17 mouse cellular contexts compared by ENCODE assay signal in the genomic region with DNA sequence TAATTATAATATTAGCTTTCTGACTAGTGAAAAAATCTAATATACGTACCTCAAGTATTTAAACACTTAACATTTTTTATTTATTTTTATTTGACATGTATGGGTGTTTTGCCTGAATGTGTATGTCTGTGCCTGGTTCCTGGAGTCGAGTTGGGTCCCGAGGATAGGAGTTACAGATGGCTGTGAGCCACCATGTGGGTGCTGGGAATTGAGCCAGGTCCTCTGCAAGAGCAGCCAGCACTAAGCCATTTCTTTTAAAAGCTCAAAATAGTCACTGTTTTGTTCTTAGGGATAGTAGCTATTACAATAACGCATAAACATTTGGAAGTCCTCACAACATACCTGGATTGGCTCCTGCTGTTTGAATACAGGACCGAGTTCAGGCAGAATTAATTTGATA. TPM values are rescaled to one million over a fixed set of nuclear protein-coding genes. Genes with fewer than 3 reads are reported as not detected.
DNase-seq lines count a peak whose midpoint lies in the region; ATAC-seq lines count a peak whose summit lies in the region.
"Had no signal": no experiment of that assay in that cellular context is flagged by ENCODE, and none has a peak within 500 bp of the region (broad histone marks: within the 10 kb centered on the region; RNA-seq: fewer than 3 reads in every experiment).

No protein-coding gene starts in this region.

- WGBS in heart, embryonic 10.5 days: 89% methylated on average over 5 of the region's 5 CpGs
- 88% methylated on average over 5 of the region's 5 CpGs for WGBS in intestine, embryonic 15.5 days

- DNase-seq in heart, adult 8-10 months (ENCODE audit: low spot score): peak; percentile 39
- DNase-seq in heart, embryonic 10.5 days (ENCODE audit: low spot score): no peak
- peak; percentile 20 for DNase-seq in right cerebral cortex, postnatal 14 days
- DNase-seq in right cerebral cortex, postnatal 25 days: no peak
- DNase-seq in cerebellum, adult 9-10 months: peak; percentile 80
- DNase-seq in layer of hippocampus, postnatal 10 days (ENCODE audit: low spot score in 2 of 2): peak; percentile 25 to 39
- no peak for DNase-seq in lung, adult 18-20 months
- DNase-seq: embryo, embryonic 11 days; kidney, adult 11 months; lung, postnatal 14 days; thymus, postnatal 36 days had no signal

- no peaks in the 10 kb centered on the region for H3K9me3 ChIP-seq in heart, embryonic 10.5 days
- no peaks in the 10 kb centered on the region for H3K9me3 ChIP-seq in intestine, embryonic 15.5 days
- H3K9me3 ChIP-seq: hindbrain, embryonic 13.5 days had no signal

- no peak for ATAC-seq in intestine, embryonic 15.5 days

- H3K9ac ChIP-seq in intestine, embryonic 15.5 days: no peak overlapping the region
- H3K9ac ChIP-seq: hindbrain, embryonic 13.5 days; liver, embryonic 14.5 days had no signal

- no peak overlapping the region for H3K27ac ChIP-seq in heart, embryonic 10.5 days
- H3K27ac ChIP-seq in intestine, embryonic 15.5 days: no peak overlapping the region
- H3K27ac ChIP-seq: hindbrain, embryonic 13.5 days; liver, embryonic 14.5 days had no signal

- H3K27me3 ChIP-seq in heart, embryonic 10.5 days (ENCODE audit: insufficient read depth, poor library complexity, severe bottlenecking): no peaks in the 10 kb centered on the region
- no peaks in the 10 kb centered on the region for H3K27me3 ChIP-seq in intestine, embryonic 15.5 days (replicated peaks)
- H3K27me3 ChIP-seq: hindbrain, embryonic 13.5 days had no signal

- H3K4me3 ChIP-seq in heart, embryonic 10.5 days: no peak overlapping the region
- H3K4me3 ChIP-seq in intestine, embryonic 15.5 days (replicated peaks): no peak overlapping the region
- H3K4me3 ChIP-seq: erythroblast, embryonic 14.5 days; hindbrain, embryonic 13.5 days had no signal

- H3K36me3 ChIP-seq in heart, embryonic 10.5 days: peaks cover 69% of the 10 kb centered on the region
- H3K36me3 ChIP-seq in intestine, embryonic 15.5 days: peaks cover 15% of the 10 kb centered on the region

- H3K4me1 ChIP-seq in heart, embryonic 10.5 days: no peaks in the 10 kb centered on the region
- no peaks in the 10 kb centered on the region for H3K4me1 ChIP-seq in intestine, embryonic 15.5 days (replicated peaks)
- H3K4me1 ChIP-seq: hindbrain, embryonic 13.5 days had no signal

- no peak overlapping the region for H3K4me2 ChIP-seq in intestine, embryonic 15.5 days (replicated peaks)
- H3K4me2 ChIP-seq: hindbrain, embryonic 13.5 days; midbrain, embryonic 11.5 days had no signal

RNA-seq across cellular contexts. Expression of a gene that starts 29.7 kb away (rescaled TPM):
- total RNA-seq in heart, adult 8-10 months (2022): 10 to 100 TPM; 13.7 to 18.6 (median 17.9) TPM
- polyA plus RNA-seq in heart, embryonic 10.5 days (2016; fragmentation: Nextera tagmentation; extraction: Ambion mirVana): 5.9 and 6.2 TPM in 2 replicates
- total RNA-seq in layer of hippocampus, postnatal 10 days (2021): 10 to 100 TPM; 30.8 to 34.4 TPM
- polyA plus RNA-seq in intestine, embryonic 15.5 days (2015; fragmentation: Nextera tagmentation; extraction: Ambion mirVana): 6.9 and 7.5 TPM in 2 replicates

RNA-seq across cellular contexts. Expression of a gene that starts 35.3 kb away (rescaled TPM):
- not detected for total RNA-seq in heart, adult 8-10 months (2022)
- polyA plus RNA-seq in heart, embryonic 10.5 days (2016; fragmentation: Nextera tagmentation; extraction: Ambion mirVana): 0.15 and 0.16 TPM in 2 replicates
- 1 to 10 TPM; 2.9 to 3.1 TPM for total RNA-seq in layer of hippocampus, postnatal 10 days (2021)
- polyA plus RNA-seq in intestine, embryonic 15.5 days (2015; fragmentation: Nextera tagmentation; extraction: Ambion mirVana): 0.08 and 0.09 TPM in 2 replicates
- total RNA-seq: MEL had no signal
- polyA plus RNA-seq: erythroblast, embryonic 14.5 days had no signal

Comparison
In these comparisons a context has a peak if more than half of its experiments do, and no peak if none do; other contexts are left out.
1. DNase-seq: peak in heart, adult 8-10 months (single experiment), right cerebral cortex, postnatal 14 days (single experiment), cerebellum, adult 9-10 months (single experiment) and layer of hippocampus, postnatal 10 days (2 of 2); none in heart, embryonic 10.5 days (single experiment), right cerebral cortex, postnatal 25 days (single experiment) and lung, adult 18-20 months (0 of 2).